Mouse (Mus musculus): ENCODE measurements around the gene Ncaph2. TPM values are rescaled to one million over a fixed set of nuclear protein-coding genes. Genes with fewer than 3 reads are reported as not detected.

The Ncaph2 gene
- 163 TPM in 2 replicates for polyA plus RNA-seq (2014; fragmentation: Nextera tagmentation; extraction: Ambion mirVana)

DNA sequence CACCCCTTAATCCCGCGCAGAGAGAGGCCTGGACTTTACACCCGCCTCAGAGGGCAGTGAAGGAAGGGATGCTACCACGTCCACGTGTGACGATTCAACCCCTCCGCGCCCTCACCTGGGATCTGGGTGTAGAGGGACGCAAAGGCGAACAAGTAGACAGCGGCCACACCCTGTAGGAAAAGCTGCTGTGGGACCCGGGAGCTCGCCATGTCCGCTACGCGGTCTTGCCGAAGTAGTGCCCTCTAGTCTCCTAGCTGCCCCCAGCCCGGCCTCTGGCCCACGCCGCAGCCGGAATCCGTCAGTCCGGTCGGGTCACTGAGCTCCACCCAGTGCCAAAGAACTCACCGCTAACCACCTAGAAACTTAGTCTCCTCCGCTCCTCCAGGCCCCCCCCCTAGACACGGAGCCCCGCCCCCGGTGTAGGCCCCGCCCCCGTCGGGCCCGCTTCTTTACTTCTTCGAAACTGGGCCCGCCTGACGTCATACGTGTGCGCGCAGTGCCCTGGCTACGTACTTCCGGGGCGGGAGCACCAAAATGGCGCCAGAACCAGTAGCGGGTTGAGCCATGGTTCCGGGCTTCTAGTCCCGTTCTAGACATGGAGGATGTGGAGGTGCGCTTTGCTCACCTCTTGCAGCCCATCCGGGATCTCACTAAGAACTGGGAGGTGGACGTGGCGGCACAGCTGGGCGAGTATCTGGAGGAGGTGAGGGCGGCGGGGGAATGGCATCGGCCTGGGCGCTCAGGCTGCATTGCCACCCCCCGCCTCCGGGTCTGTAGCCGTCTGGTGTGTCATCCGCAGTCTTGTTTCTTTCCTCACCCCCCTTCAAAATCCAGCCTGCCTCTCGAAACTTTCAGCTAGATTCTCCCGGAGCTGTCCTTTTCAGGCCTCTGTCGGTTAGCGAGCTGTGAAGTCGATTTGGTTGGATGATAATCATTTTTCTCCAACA, at the start of gene Ncaph2, which contains the start of gene Lmf2:
Gene Ncaph2, plus strand, starts transcription at position 479 of the 947 bp plus-strand sequence.
Gene Lmf2, minus strand, starts transcription at position 419 of the 947 bp plus-strand sequence.
- H3K4me1 ChIP-seq (replicated peaks; ENCODE audit: control insufficient read depth, insufficient read depth, low read length) = peaks cover 23% of the 10 kb centered on the region
- no peaks in the 10 kb centered on the region for H3K9me3 ChIP-seq (ENCODE audit: control insufficient read depth, low read length)
- peak within 1 kb of the TSS; percentile 88 for H3K9ac ChIP-seq (ENCODE audit: low read depth, low read length)
- DNase-seq (ENCODE audit: low spot score) (peak; percentile 98), ATAC-seq (replicated peaks; ENCODE audit: low FRiP score) (peak; percentile 87)
- peaks cover 35% of the 10 kb centered on the region for H3K36me3 ChIP-seq (ENCODE audit: control insufficient read depth, insufficient read depth, low read length)
- peak within 1 kb of the TSS; percentile 86 for H3K4me3 ChIP-seq (ENCODE audit: low read depth, low read length)
- no peaks in the 10 kb centered on the region for H3K27me3 ChIP-seq (replicated peaks; ENCODE audit: control insufficient read depth, insufficient read depth, low read length)
- H3K4me2 ChIP-seq = peak within 1 kb of the TSS; percentile 88
- H3K27ac ChIP-seq (ENCODE audit: low read depth, low read length) = peak within 1 kb of the TSS; percentile 86
- WGBS = under 1% methylated on average over 64 of the region's 64 CpGs

DNA sequence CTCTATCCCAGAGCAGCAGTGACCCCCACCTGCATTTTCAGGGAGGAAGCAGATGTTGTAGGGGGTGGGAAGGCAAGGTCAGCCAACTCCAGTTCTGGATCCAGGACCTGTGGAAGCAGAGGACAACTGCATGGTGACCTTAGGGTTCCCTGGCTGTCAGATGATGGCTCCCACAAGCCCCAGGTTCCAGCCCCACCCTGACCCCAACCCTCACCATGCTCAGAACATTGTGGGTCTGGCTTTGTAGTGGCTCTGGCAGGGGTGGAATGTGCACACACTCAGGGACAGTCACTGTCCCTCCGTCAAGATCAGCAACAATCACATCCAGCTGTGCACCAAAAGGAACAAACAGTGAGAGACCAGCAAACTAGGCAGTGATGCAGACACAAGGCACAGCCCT, 49.6 kb upstream of the Ncaph2 start:
- Histone ChIP-seq H3K27me3 (replicated peaks; ENCODE audit: control insufficient read depth, insufficient read depth, low read length) (no peaks in the 10 kb centered on the region), H3K9me3 (ENCODE audit: control insufficient read depth, low read length) (no peaks in the 10 kb centered on the region), H3K27ac (ENCODE audit: low read depth, low read length) (no peak overlapping the region), H3K9ac (ENCODE audit: low read depth, low read length) (no peak overlapping the region), H3K4me1 (replicated peaks; ENCODE audit: control insufficient read depth, insufficient read depth, low read length) (peaks cover 18% of the 10 kb centered on the region), H3K4me3 (ENCODE audit: low read depth, low read length) (no peak overlapping the region), H3K4me2 (no peak overlapping the region), H3K36me3 (ENCODE audit: control insufficient read depth, insufficient read depth, low read length) (peaks cover 41% of the 10 kb centered on the region)
- 92% methylated on average over 1 of the region's 1 CpGs for WGBS
- no peak for ATAC-seq (replicated peaks; ENCODE audit: low FRiP score)
- DNase-seq (ENCODE audit: low spot score) = no peak

DNA sequence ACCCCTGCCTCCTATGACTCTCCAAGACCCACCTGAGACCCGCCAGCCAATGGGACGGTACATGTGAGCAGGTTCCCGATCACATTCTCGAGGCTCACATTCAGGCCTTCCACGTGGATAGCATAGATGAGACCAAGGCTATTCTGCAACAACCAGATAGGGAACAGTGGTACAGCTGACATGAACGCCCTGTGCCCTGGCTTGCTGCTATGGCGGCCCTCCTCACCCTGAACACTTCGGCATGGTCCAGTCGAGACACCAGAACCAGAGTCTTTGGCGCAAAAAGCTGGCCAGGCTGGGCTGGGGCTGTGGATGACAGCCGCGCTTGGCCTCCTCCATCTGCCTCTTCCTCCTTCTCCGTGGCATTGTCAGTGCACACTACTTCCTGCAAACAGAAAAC, 48.1 kb upstream of the Ncaph2 start:
- DNase-seq (ENCODE audit: low spot score) (no peak), ATAC-seq (replicated peaks; ENCODE audit: low FRiP score) (no peak)
- peaks cover 18% of the 10 kb centered on the region for H3K4me1 ChIP-seq (replicated peaks; ENCODE audit: control insufficient read depth, insufficient read depth, low read length)
- H3K4me3 ChIP-seq (ENCODE audit: low read depth, low read length) = no peak overlapping the region
- no peaks in the 10 kb centered on the region for H3K9me3 ChIP-seq (ENCODE audit: control insufficient read depth, low read length)
- WGBS = 87% methylated on average over 13 of the region's 13 CpGs
- no peaks in the 10 kb centered on the region for H3K27me3 ChIP-seq (replicated peaks; ENCODE audit: control insufficient read depth, insufficient read depth, low read length)
- no peak overlapping the region for H3K4me2 ChIP-seq
- H3K27ac ChIP-seq (ENCODE audit: low read depth, low read length) = no peak overlapping the region
- H3K36me3 ChIP-seq (ENCODE audit: control insufficient read depth, insufficient read depth, low read length) = peaks cover 31% of the 10 kb centered on the region
- no peak overlapping the region for H3K9ac ChIP-seq (ENCODE audit: low read depth, low read length)

DNA sequence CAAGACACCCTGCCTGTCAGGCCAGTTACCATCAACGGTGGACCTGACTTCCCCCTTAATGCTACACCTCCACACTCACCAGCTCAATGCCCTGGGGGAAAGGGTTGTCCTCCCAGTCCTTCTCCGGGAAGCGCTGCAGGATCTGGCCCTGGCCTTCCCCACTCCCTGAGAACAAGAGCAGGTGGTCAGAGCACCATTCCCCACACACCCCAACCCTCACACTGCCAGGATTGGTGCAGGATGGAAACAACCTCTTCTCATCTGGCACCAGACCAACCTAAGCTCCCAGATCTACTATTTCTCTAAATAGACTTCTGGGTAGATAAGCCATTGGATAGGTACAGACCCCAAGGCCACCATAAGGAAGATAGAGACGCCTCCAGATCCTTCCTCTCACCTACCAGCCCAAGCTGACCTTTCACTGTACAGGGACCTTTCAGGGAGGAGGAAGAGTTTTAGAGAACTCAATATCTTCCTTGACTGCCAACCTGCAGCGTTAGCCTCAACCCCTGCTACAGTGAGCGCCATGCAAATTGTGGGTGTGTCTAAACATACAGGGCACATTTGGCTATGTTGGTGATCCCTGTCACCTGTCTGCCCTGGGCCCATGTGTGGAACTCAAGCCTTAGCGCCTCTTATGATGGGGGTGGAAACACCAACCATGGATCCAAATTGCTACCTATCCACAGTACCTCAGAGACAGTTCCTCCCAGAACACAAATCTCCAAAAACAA, 46.9 kb upstream of the Ncaph2 start:
- H3K27ac ChIP-seq (ENCODE audit: low read depth, low read length) = no peak overlapping the region
- no peak overlapping the region for H3K4me3 ChIP-seq (ENCODE audit: low read depth, low read length)
- no peak for DNase-seq (ENCODE audit: low spot score)
- H3K4me2 ChIP-seq = no peak overlapping the region
- H3K27me3 ChIP-seq (replicated peaks; ENCODE audit: control insufficient read depth, insufficient read depth, low read length) = no peaks in the 10 kb centered on the region
- ATAC-seq (replicated peaks; ENCODE audit: low FRiP score) = no peak
- peaks cover 25% of the 10 kb centered on the region for H3K4me1 ChIP-seq (replicated peaks; ENCODE audit: control insufficient read depth, insufficient read depth, low read length)
- no peak overlapping the region for H3K9ac ChIP-seq (ENCODE audit: low read depth, low read length)
- peaks cover 24% of the 10 kb centered on the region for H3K36me3 ChIP-seq (ENCODE audit: control insufficient read depth, insufficient read depth, low read length)
- no peaks in the 10 kb centered on the region for H3K9me3 ChIP-seq (ENCODE audit: control insufficient read depth, low read length)
- 78% methylated on average over 7 of the region's 7 CpGs for WGBS

DNA sequence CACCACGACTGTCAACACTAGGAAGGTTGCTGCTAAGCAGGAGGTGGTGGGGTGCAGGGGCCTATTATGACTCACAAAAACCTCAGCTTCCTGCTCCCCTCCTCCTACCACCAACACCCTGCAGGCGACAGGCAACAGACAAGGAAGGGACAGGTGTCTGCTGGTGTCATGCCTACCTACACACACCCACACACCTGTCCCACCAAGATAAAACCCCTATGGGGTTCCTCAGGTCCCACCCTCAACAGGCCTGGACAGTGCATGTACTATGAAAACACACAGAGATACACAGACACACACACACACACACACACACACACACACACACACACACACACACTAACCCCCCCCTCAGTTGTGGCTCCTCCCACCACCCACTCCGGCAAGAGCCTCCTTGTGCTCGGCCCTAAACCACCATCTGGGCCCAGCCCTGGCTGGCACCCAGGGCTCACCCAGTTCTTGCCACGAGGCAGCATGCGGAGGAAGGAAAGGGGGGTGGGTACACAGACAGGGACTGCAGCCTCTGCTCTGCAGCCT, 45.5 kb upstream of the Ncaph2 start:
- peaks cover 16% of the 10 kb centered on the region for H3K36me3 ChIP-seq (ENCODE audit: control insufficient read depth, insufficient read depth, low read length)
- DNase-seq (ENCODE audit: low spot score) (no peak), ATAC-seq (replicated peaks; ENCODE audit: low FRiP score) (0 out of 2 replicates have a peak, but pooled peaks have one; percentile 12)
- no peak overlapping the region; the same call in 1 of the 2 replicates for H3K4me2 ChIP-seq
- no peaks in the 10 kb centered on the region for H3K9me3 ChIP-seq (ENCODE audit: control insufficient read depth, low read length)
- no peak overlapping the region for H3K4me3 ChIP-seq (ENCODE audit: low read depth, low read length)
- H3K27me3 ChIP-seq (replicated peaks; ENCODE audit: control insufficient read depth, insufficient read depth, low read length) = no peaks in the 10 kb centered on the region
- no peak overlapping the region for H3K9ac ChIP-seq (ENCODE audit: low read depth, low read length)
- WGBS = 48% methylated on average over 6 of the region's 6 CpGs
- H3K4me1 ChIP-seq (replicated peaks; ENCODE audit: control insufficient read depth, insufficient read depth, low read length) = peaks cover 34% of the 10 kb centered on the region
- no peak overlapping the region for H3K27ac ChIP-seq (ENCODE audit: low read depth, low read length)

DNA sequence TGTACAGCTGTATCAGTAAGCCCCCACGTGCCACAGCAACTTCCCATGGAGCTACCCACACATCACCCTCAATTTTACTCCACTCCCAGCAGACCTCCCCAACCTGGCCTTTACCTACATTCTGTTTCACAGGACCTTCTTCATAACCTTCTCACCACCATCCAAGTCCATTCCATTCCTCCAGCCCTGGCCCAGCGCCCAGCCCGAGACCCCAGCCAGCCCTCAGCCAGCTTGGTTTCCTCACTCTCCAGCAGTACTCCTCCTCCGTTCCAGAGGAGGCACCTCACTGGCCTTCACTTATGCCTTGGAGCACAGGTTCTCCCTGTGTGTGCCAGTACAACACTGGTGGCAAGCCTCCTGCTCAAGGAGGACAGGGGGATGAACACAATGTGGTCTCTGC, 42.2 kb upstream of the Ncaph2 start:
- H3K4me3 ChIP-seq (ENCODE audit: low read depth, low read length) = peak overlapping the region; percentile 98
- DNase-seq (ENCODE audit: low spot score) (no peak), ATAC-seq (replicated peaks; ENCODE audit: low FRiP score) (no peak)
- H3K9me3 ChIP-seq (ENCODE audit: control insufficient read depth, low read length) = no peaks in the 10 kb centered on the region
- H3K4me2 ChIP-seq = peak overlapping the region; percentile 88
- H3K27ac ChIP-seq (ENCODE audit: low read depth, low read length) = no peak overlapping the region
- H3K4me1 ChIP-seq (replicated peaks; ENCODE audit: control insufficient read depth, insufficient read depth, low read length) = peaks cover 32% of the 10 kb centered on the region
- H3K27me3 ChIP-seq (replicated peaks; ENCODE audit: control insufficient read depth, insufficient read depth, low read length) = no peaks in the 10 kb centered on the region
- H3K9ac ChIP-seq (ENCODE audit: low read depth, low read length) = peak overlapping the region; percentile 22; the same call in 1 of the 2 replicates
- H3K36me3 ChIP-seq (ENCODE audit: control insufficient read depth, insufficient read depth, low read length) = no peaks in the 10 kb centered on the region
- WGBS = 75% methylated on average over 4 of the region's 4 CpGs

DNA sequence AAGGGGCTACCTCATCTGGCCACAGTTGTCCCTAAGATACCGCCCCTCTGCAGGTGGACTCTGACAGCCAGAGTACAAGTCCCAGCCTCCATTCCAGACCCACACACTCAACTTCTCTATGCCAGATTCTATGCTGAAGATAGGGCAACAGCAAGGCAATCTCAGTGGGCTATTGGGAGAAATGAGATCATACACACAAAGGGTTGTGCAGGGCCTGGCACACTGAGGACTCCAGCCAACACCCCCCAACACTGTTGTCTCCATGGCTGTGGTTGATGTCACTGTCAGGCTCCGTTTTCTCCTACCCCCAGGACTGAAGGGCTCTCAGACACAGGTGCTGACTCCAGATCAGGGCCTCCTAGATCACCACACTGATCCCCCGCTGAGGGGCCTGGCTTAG, 41.4 kb upstream of the Ncaph2 start:
- Histone ChIP-seq H3K4me1 (replicated peaks; ENCODE audit: control insufficient read depth, insufficient read depth, low read length) (peaks cover 28% of the 10 kb centered on the region), H3K4me3 (ENCODE audit: low read depth, low read length) (peak overlapping the region; percentile 98), H3K9me3 (ENCODE audit: control insufficient read depth, low read length) (no peaks in the 10 kb centered on the region), H3K36me3 (ENCODE audit: control insufficient read depth, insufficient read depth, low read length) (no peaks in the 10 kb centered on the region), H3K27me3 (replicated peaks; ENCODE audit: control insufficient read depth, insufficient read depth, low read length) (no peaks in the 10 kb centered on the region), H3K9ac (ENCODE audit: low read depth, low read length) (peak overlapping the region; percentile 85), H3K27ac (ENCODE audit: low read depth, low read length) (no peak overlapping the region), H3K4me2 (peak overlapping the region; percentile 88)
- DNase-seq (ENCODE audit: low spot score) (no peak), ATAC-seq (replicated peaks; ENCODE audit: low FRiP score) (no peak; the same call in 1 of the 2 replicates)
- 31% methylated on average over 3 of the region's 3 CpGs for WGBS

DNA sequence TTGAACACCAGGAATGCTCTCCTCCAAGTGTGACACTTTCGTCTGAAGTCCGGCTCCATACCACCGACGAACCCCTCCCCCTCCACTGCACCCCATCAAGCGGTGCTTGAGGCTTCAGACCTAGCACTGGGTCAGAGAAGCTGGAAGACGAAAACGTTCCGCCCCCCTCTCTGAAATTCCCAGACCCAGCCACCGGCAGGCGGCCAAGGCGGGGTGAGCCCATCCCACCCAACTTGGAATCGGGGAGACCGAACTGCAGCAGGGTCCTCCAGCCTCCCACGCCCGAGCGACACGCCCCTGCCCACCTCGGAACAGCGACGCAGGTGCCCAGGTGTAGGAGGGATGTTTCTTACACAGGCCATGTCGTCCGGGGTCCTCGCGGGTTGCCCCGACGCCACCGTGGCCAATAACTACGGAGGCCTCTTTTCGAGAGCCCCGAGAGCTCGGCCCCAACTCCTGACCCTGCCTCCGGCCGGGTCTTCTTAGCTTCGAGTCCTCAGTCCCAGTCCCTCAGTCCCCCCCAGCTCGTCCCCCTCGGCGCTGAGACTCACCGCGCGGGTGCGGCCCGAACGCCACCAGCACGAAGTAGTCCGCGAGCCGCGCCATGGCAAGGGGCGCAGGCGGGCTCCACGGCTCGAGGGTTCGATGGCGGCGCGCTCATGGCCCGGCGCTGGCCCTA, 40.9 kb upstream of the Ncaph2 start:
- Histone ChIP-seq H3K4me2 (peak overlapping the region; percentile 88), H3K36me3 (ENCODE audit: control insufficient read depth, insufficient read depth, low read length) (no peaks in the 10 kb centered on the region), H3K4me1 (replicated peaks; ENCODE audit: control insufficient read depth, insufficient read depth, low read length) (peaks cover 23% of the 10 kb centered on the region), H3K9me3 (ENCODE audit: control insufficient read depth, low read length) (no peaks in the 10 kb centered on the region), H3K4me3 (ENCODE audit: low read depth, low read length) (peak overlapping the region; percentile 98), H3K9ac (ENCODE audit: low read depth, low read length) (peak overlapping the region; percentile 85), H3K27ac (ENCODE audit: low read depth, low read length) (peak overlapping the region; percentile 45), H3K27me3 (replicated peaks; ENCODE audit: control insufficient read depth, insufficient read depth, low read length) (no peaks in the 10 kb centered on the region)
- under 1% methylated on average over 58 of the region's 58 CpGs for WGBS
- peak; percentile 16 for ATAC-seq (replicated peaks; ENCODE audit: low FRiP score)
- DNase-seq (ENCODE audit: low spot score) = no peak
